Mouse (Mus musculus) Patski (cell line): ENCODE data around the gene Scn2b. TPM values are rescaled to one million over a fixed set of nuclear protein-coding genes. Genes with fewer than 3 reads are reported as not detected.

Experiments
- ATAC-seq: fragments of 100-300 bp; one replicate; pipeline ENCODE4 v1.8.0; 2021
- CTCF ChIA-PET: fragments of 350-600 bp; sonication (Branson Sonifier 250); formaldehyde crosslinking; loops from one replicate; lab custom pipeline; 2022; ENCODE audit warnings: inconsistent platforms; lab: Charles Lee
- POLR2A ChIA-PET: fragments of 350-600 bp; sonication (Branson Sonifier 250); formaldehyde crosslinking; loops from one replicate; lab custom pipeline; 2022; ENCODE audit warnings: antibody characterized with exemption, inconsistent platforms; lab: Charles Lee
- DNase-seq: peaks from one replicate; pipeline ENCODE4 v3.0.0-alpha.2; 2011; ENCODE audit warnings: low read depth, low spot score
- H3K27me3 ChIP-seq: fragments of 371-371 bp; one replicate; pipeline ENCODE4 v1.5.1; 2021
- CTCF ChIP-seq: fragments of 100-300 bp; IDR thresholded peaks from one replicate; pipeline ENCODE4 v1.5.1; 2021
- in situ Hi-C: fragments of 300-500 bp; cut with MboI; formaldehyde crosslinking; loops from 3 replicates; pipeline ENCODE4 v1.11.1; 2018; ENCODE audit warnings: low pct_unique_long_range_greater_than_20kb, mixed read lengths
- polyA plus RNA-seq: library from polyadenylated mRNA; unstranded; gene quantifications from one replicate; pipeline ENCODE4 v1.2.3, GENCODE M21; 2021

The Scn2b gene
- polyA plus RNA-seq = not detected

GRCm38 (mm10) chr9:45117741-45118431 is at the start of gene Scn2b:
Scn2b (plus strand) TSS chr9:45117782.
- peaks cover 75% of the 10 kb centered on the region for H3K27me3 ChIP-seq
- ChIA-PET POLR2A (no interaction called here), CTCF (no interaction called here)
- no peak for TF ChIP-seq CTCF
- in situ Hi-C loops = no loop called here
- ATAC-seq (no peak), DNase-seq (no peak)

- DNase-seq = no peak
- POLR2A ChIA-PET = no interaction called here
- no peak for TF ChIP-seq CTCF
- H3K27me3 ChIP-seq = no peaks in the 10 kb centered on the region
- in situ Hi-C loops = no loop called here
- CTCF ChIA-PET = no interaction called here
- ATAC-seq = no peak
Observed at GRCm38 (mm10) chr9:45071800-45072199, 45.8 kb upstream of the Scn2b start.

GRCm38 (mm10) chr9:45077859-45078258 is 39.7 kb upstream of the Scn2b start:
- ATAC-seq (no peak), DNase-seq (no peak)
- in situ Hi-C loops = no loop called here
- CTCF ChIA-PET = no interaction called here
- peaks cover 15% of the 10 kb centered on the region for H3K27me3 ChIP-seq
- POLR2A ChIA-PET = no interaction called here
- TF ChIP-seq CTCF = no peak

- H3K27me3 ChIP-seq = peaks cover 23% of the 10 kb centered on the region
- CTCF ChIA-PET = no interaction called here
- DNase-seq = no peak
- TF ChIP-seq CTCF = no peak
- POLR2A ChIA-PET = no interaction called here
- in situ Hi-C loops = no loop called here
- no peak for ATAC-seq
Observed at GRCm38 (mm10) chr9:45079011-45079410, 38.6 kb upstream of the Scn2b start, which contains the start of gene Jaml. Jaml (plus strand) TSS chr9:45079183.

GRCm38 (mm10) chr9:45083132-45083531 is 34.5 kb upstream of the Scn2b start:
- in situ Hi-C loops = no loop called here
- ChIA-PET CTCF (no interaction called here), POLR2A (no interaction called here)
- ATAC-seq = no peak
- no peak for DNase-seq
- H3K27me3 ChIP-seq = peaks cover 41% of the 10 kb centered on the region
- TF ChIP-seq CTCF = no peak

GRCm38 (mm10) chr9:45084556-45084955 is 33.0 kb upstream of the Scn2b start:
- H3K27me3 ChIP-seq = peaks cover 41% of the 10 kb centered on the region
- ChIA-PET CTCF (no interaction called here), POLR2A (no interaction called here)
- DNase-seq = no peak
- in situ Hi-C loops = no loop called here
- TF ChIP-seq CTCF = no peak
- no peak for ATAC-seq

- ChIA-PET POLR2A (no interaction called here), CTCF (no interaction called here)
- DNase-seq = no peak
- no peak for TF ChIP-seq CTCF
- in situ Hi-C loops = no loop called here
- no peak for ATAC-seq
- H3K27me3 ChIP-seq = peaks cover 46% of the 10 kb centered on the region
Observed at GRCm38 (mm10) chr9:45085741-45086690, 31.6 kb upstream of the Scn2b start.

GRCm38 (mm10) chr9:45088040-45088439 is 29.5 kb upstream of the Scn2b start:
- CTCF ChIA-PET = no interaction called here
- POLR2A ChIA-PET = no interaction called here
- no peak for DNase-seq
- peaks cover 34% of the 10 kb centered on the region for H3K27me3 ChIP-seq
- in situ Hi-C loops = no loop called here
- no peak for TF ChIP-seq CTCF
- no peak for ATAC-seq

GRCm38 (mm10) chr9:45090811-45091210 is 26.8 kb upstream of the Scn2b start:
- POLR2A ChIA-PET = no interaction called here
- TF ChIP-seq CTCF = no peak

GRCm38 (mm10) chr9:45092641-45093040 is 24.9 kb upstream of the Scn2b start:
- no peak for TF ChIP-seq CTCF
- DNase-seq (no peak), ATAC-seq (no peak)
- in situ Hi-C loops = no loop called here
- H3K27me3 ChIP-seq = peaks cover 30% of the 10 kb centered on the region
- ChIA-PET CTCF (no interaction called here), POLR2A (no interaction called here)

More at GRCm38 (mm10) chr9:45090811-45091210, 26.8 kb upstream of the Scn2b start:
- in situ Hi-C loops = no loop called here
- peaks cover 32% of the 10 kb centered on the region for H3K27me3 ChIP-seq
- ATAC-seq = no peak
- no peak for DNase-seq
- CTCF ChIA-PET = no interaction called here
